Mouse (Mus musculus) forebrain, embryonic 14.5 days (tissue): Measurements from ENCODE around the gene Lilra6. TPM values are rescaled to one million over a fixed set of nuclear protein-coding genes. Genes with fewer than 3 reads are reported as not detected.
"Not testable (repeated sequence)": the region's sequence is repeated elsewhere in the genome, so short reads cannot be mapped to it uniquely, and the experiment has no call there.

Source experiments
- ATAC-seq: fragments of 200-750 bp; cut with Nextera tagmentation; 2 replicates; pipeline ENCODE4 v1.8.0; 2017; ENCODE audit warnings: mild to moderate bottlenecking, moderate library complexity
- DNase-seq: peaks from one replicate; pipeline ENCODE4 v3.0.0-alpha.2; 2015; ENCODE audit warnings: low spot score
- H3K27ac ChIP-seq: fragments of 300-500 bp; sonication (generic); 2 replicates; pipeline ENCODE4 v1.5.1; 2014; ENCODE audit warnings: low read depth, mild to moderate bottlenecking, control low read depth, low read length, moderate library complexity
- H3K27me3 ChIP-seq: fragments of 300-500 bp; sonication (generic); replicated peaks from 2 replicates; pipeline ENCODE4 v1.6.1; 2014; ENCODE audit warnings: low read length, control low read depth, mixed read lengths; ENCODE audit not compliant: control insufficient read depth, insufficient read depth
- H3K36me3 ChIP-seq: fragments of 300-500 bp; sonication (generic); 2 replicates; pipeline ENCODE4 v1.6.1; 2014; ENCODE audit warnings: low read length, control low read depth; ENCODE audit not compliant: control insufficient read depth, insufficient read depth
- H3K4me1 ChIP-seq: fragments of 300-500 bp; sonication (generic); 2 replicates; pipeline ENCODE4 v1.6.1; 2014; ENCODE audit warnings: antibody characterized with exemption, low read length, control low read depth; ENCODE audit not compliant: control insufficient read depth, insufficient read depth
- H3K4me2 ChIP-seq: fragments of 300-500 bp; sonication (generic); 2 replicates; pipeline ENCODE4 v1.6.1; 2014; ENCODE audit warnings: mild to moderate bottlenecking, control low read depth, low read length
- H3K4me3 ChIP-seq: fragments of 300-500 bp; sonication (generic); 2 replicates; pipeline ENCODE4 v1.5.1; 2014; ENCODE audit warnings: low read depth, low read length, control low read depth
- H3K9ac ChIP-seq: fragments of 300-500 bp; sonication (generic); 2 replicates; pipeline ENCODE4 v1.6.1; 2014; ENCODE audit warnings: mild to moderate bottlenecking, low read length, control low read depth, moderate library complexity
- H3K9me3 ChIP-seq: fragments of 300-500 bp; sonication (generic); replicated peaks from 2 replicates; pipeline ENCODE4 v1.6.1; 2016; ENCODE audit warnings: low read length, control low read depth, mixed read lengths; ENCODE audit not compliant: control insufficient read depth
- WGBS: fragments of 180-500 bp; shearing (Covaris S2); extraction: QIAGEN DNeasy Blood & Tissue Kit; methylation state at CpG from one replicate; pipeline ENCODE4 v1.1.7; 2014; 5-methylcytosine and 5-hydroxymethylcytosine counted together
- polyA plus RNA-seq: library from polyadenylated mRNA; unstranded; fragments of >200 nt; fragmentation: Nextera tagmentation; extraction: Ambion mirVana; gene quantifications from 2 replicates; pipeline ENCODE4 v1.2.1, GENCODE M21; 2014

Gene Lilra6
- not detected in 2 replicates for polyA plus RNA-seq

DNA sequence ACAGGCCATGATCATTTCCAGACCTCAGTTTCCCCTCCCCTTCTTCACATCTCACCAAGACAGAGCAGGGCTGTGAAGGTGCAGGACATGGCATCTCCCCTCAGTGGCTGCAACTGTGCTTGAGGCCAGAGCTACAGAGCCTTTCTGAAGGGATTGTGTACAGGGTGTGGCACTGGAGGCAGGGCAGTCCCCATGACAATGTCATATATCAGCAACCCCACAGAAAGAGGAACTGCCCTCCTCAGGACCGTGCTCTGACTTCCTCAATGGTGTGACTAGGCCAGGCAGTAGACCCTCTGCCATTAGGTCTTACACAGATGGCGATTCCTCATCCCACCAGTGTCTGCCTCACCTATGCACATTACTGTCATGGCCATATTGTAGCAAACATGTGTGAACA lies at the start of gene Lilra6:
Lilra6 (minus strand) TSS at position 117 of the 400 bp plus-strand sequence.
- H3K27ac ChIP-seq, H3K9ac ChIP-seq, H3K27me3 ChIP-seq, H3K4me3 ChIP-seq, DNase-seq, H3K4me2 ChIP-seq, ATAC-seq, H3K4me1 ChIP-seq, H3K36me3 ChIP-seq, H3K9me3 ChIP-seq: not testable (repeated sequence)
- 66% methylated on average over 2 of the region's 2 CpGs for WGBS

DNA sequence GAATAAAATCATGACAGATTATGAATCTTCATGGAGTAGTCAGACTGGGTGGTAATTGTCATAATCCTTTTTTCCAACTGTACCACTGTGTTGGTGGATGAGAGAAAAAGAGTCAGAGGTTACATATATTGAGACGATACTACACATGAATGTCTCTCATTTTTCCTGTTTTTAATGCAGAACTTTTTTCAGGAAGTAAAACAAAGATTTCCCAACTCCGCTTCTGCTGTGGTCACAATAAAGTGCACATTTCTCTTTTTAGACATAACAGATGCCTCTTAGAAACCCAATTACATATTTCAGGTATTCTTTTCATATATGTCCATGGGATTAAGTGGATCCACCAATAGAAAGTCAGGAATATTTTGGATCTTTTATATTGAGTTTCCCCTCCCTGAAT lies 46.7 kb upstream of the Lilra6 start:
- H3K4me3 ChIP-seq, result no peak overlapping the region
- H3K9me3 ChIP-seq, result no peaks in the 10 kb centered on the region
- WGBS, result 88% methylated on average over 2 of the region's 2 CpGs
- DNase-seq (no peak), ATAC-seq (no peak)
- no peaks in the 10 kb centered on the region for H3K36me3 ChIP-seq
- no peak overlapping the region for H3K4me2 ChIP-seq
- no peaks in the 10 kb centered on the region for H3K4me1 ChIP-seq
- no peak overlapping the region for H3K9ac ChIP-seq
- H3K27me3 ChIP-seq, result no peaks in the 10 kb centered on the region
- no peak overlapping the region for H3K27ac ChIP-seq

DNA sequence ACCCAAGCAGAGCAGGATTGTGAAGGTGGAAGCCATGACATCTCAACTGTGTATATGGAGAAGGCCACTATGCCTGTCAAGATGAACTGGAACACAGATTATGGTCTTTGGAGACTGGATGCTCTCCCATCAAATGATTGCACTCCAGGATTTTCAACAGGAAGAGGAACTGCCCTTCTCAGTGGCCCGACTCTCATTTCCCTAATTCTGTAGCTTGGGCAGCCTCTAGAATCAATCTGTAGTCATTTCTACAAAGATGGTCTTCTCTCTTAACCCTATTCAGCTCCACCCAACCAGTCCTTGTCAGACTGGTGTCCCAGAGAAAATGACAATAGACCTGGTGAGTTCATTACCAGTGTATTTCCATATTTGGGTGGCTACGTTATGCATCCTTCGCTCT lies 42.1 kb upstream of the Lilra6 start:
- ATAC-seq, result no peak
- Histone ChIP-seq H3K9me3 (no peaks in the 10 kb centered on the region), H3K4me2 (no peak overlapping the region), H3K27me3 (no peaks in the 10 kb centered on the region), H3K4me1 (no peaks in the 10 kb centered on the region), H3K9ac (no peak overlapping the region), H3K4me3 (no peak overlapping the region), H3K27ac (no peak overlapping the region), H3K36me3 (no peaks in the 10 kb centered on the region)
- 79% methylated on average over 3 of the region's 3 CpGs for WGBS
- no peak for DNase-seq

DNA sequence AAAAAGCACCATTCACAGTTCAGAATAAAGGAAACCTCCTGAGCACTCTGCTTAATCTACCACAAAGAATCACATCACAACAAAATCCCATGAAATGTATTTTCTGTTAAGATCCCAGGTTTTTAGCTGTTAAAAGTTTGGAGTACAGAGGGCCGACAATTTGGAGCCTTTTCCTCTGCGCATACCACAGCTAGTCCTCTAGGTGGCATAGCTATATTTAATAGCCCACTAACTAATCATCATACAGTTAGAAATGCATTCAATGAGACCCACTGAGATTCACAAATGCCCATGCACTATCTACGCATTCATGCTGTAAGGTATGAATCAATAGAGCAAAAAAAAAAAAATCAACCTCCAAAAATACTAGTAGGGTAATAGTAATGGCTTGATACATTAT lies 33.9 kb upstream of the Lilra6 start:
- Histone ChIP-seq H3K27me3 (no peaks in the 10 kb centered on the region), H3K36me3 (no peaks in the 10 kb centered on the region), H3K4me1 (no peaks in the 10 kb centered on the region), H3K4me3 (no peak overlapping the region), H3K9ac (no peak overlapping the region), H3K4me2 (no peak overlapping the region), H3K9me3 (no peaks in the 10 kb centered on the region), H3K27ac (no peak overlapping the region)
- ATAC-seq (no peak), DNase-seq (no peak)
- WGBS, result 83% methylated on average over 3 of the region's 3 CpGs

DNA sequence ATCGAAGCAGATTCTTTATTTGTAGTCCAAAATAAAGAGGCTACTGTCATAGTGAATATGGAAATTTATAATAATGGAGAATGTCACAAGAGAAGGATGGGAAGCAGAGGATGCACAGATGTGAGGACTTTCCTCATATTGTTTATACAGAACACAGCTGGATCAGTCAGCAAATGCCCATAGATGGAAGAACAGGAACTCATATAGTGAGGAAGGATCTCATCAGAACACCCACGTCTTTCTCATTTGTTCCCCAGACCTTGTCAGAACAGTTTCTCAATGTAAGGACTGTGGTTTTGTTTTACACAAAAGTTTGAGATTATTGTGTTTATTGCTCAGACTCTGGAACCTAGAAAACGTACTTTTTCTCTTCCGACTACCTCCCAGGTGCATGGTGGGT lies 32.9 kb upstream of the Lilra6 start:
- WGBS, result 78% methylated on average over 4 of the region's 4 CpGs
- Histone ChIP-seq H3K27me3 (no peaks in the 10 kb centered on the region), H3K9ac (no peak overlapping the region), H3K4me2 (no peak overlapping the region), H3K4me1 (no peaks in the 10 kb centered on the region), H3K36me3 (no peaks in the 10 kb centered on the region), H3K4me3 (no peak overlapping the region), H3K9me3 (no peaks in the 10 kb centered on the region), H3K27ac (no peak overlapping the region)
- DNase-seq (no peak), ATAC-seq (no peak)

DNA sequence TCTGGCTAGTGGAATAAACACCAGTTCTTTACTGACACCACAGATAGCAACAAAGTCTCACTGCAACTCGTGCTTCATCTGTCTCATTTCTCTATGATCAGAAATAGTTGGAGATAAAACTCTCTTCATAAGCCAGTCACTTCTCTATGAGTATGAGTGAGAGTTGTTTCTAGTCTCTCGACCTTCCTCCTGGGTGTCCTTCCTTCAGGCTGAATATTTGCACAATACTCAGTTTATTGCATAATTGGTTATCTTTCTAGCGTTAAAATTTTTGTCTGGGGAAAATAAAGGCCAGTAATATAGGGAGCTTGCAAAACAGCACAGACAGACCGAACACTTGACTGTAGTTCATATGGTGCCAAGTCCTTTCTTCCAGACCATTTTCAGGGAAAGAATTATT lies 30.8 kb upstream of the Lilra6 start:
- no peaks in the 10 kb centered on the region for H3K27me3 ChIP-seq
- whole genome bisulfite sequencing, result 71% methylated on average over 4 of the region's 4 CpGs

DNA sequence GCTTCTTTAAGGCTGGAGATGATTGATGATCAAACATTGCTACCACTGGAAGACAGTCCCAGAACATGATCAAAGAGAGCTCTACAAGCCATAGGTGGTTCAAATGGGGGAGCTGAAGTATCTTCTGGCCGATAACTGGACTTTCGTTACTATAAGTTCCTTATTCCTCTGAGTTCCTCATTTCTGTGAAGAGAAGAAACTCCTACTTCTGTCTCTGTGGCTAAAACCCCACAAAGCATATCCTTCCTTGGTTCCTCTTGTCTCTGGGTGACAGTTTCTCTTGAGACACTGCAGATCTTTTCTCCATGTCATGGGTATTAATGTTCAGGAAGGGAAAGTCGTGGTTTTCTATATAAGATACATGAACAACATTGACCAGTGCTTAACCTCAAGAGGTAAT lies 25.6 kb upstream of the Lilra6 start:
- H3K4me3 ChIP-seq, result no peak overlapping the region
- no peak overlapping the region for H3K9ac ChIP-seq
- DNase-seq, result no peak
- no peak overlapping the region for H3K27ac ChIP-seq
- 82% methylated on average over 3 of the region's 3 CpGs for WGBS
- H3K4me2 ChIP-seq, result no peak overlapping the region
- H3K36me3 ChIP-seq, result no peaks in the 10 kb centered on the region
- H3K9me3 ChIP-seq, result no peaks in the 10 kb centered on the region
- no peak for ATAC-seq
- no peaks in the 10 kb centered on the region for H3K27me3 ChIP-seq
- H3K4me1 ChIP-seq, result no peaks in the 10 kb centered on the region

More for the DNA sequence above, 30.8 kb upstream of the Lilra6 start:
- Histone ChIP-seq H3K4me2 (no peak overlapping the region), H3K4me1 (no peaks in the 10 kb centered on the region), H3K9me3 (no peaks in the 10 kb centered on the region), H3K27ac (no peak overlapping the region), H3K9ac (no peak overlapping the region), H3K4me3 (no peak overlapping the region), H3K36me3 (no peaks in the 10 kb centered on the region)
- no peak for ATAC-seq
- DNase-seq, result no peak

DNA sequence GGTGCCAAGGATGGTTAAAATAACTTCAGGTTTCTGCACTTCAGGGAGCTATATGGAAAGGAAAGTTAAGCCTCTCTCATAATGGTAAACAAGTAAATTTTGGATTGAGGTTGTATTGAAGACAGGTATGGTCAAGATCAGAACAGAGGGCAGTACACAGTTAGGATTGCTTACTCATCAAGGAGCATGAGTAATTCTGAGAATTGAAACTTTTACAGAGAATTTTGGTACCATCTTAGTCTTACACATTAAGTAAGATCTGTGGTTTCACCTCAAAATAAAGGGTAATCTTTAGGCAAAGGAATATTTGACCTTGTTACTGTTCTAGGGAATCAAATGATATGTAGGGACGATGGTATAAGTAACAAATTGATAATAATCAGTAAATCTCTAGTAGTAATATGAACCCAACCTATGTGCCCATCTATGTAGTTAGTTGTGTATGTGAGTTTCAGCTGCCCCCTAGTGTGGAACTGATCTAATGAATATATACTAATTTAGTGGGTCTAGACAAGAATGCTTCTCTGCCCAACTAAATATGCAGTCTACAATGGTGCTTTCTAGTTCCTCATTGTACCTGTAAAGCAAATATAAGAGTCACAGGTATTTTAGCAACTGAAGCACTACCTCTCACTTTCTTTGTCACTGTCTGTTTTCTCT lies 24.7 kb upstream of the Lilra6 start:
- Histone ChIP-seq H3K4me1 (no peaks in the 10 kb centered on the region), H3K4me2 (no peak overlapping the region), H3K4me3 (no peak overlapping the region), H3K27ac (no peak overlapping the region), H3K36me3 (no peaks in the 10 kb centered on the region), H3K9me3 (no peaks in the 10 kb centered on the region), H3K27me3 (no peaks in the 10 kb centered on the region), H3K9ac (no peak overlapping the region)
- DNase-seq, result no peak
- ATAC-seq, result no peak
- 71% methylated on average over 1 of the region's 1 CpGs for WGBS

DNA sequence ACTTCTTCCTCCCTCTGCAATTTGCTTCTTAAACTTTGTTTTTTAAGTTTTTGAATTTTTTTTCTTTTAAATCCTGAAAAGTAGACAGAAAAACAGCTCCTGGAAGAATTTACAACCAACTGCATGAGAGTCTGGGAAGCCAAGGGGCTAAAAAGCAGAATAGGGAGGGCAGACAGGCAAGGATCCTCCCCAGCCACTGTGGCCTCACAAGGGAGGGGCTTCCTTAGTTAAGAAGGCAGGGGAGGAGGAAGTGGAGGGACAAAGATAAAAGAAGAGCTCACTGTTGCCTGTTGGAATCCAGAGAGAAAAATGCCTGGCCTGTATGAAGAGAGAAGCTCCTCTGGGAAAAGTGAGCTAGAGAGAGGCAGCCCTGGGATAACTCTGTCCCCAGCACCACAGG lies 20.2 kb upstream of the Lilra6 start:
- not testable (repeated sequence) for H3K9me3 ChIP-seq, H3K9ac ChIP-seq, DNase-seq, H3K36me3 ChIP-seq, H3K27me3 ChIP-seq, H3K27ac ChIP-seq, H3K4me3 ChIP-seq, H3K4me1 ChIP-seq, H3K4me2 ChIP-seq, ATAC-seq
